ENCODE assay signal across 8 mouse cellular contexts in the genomic region with DNA sequence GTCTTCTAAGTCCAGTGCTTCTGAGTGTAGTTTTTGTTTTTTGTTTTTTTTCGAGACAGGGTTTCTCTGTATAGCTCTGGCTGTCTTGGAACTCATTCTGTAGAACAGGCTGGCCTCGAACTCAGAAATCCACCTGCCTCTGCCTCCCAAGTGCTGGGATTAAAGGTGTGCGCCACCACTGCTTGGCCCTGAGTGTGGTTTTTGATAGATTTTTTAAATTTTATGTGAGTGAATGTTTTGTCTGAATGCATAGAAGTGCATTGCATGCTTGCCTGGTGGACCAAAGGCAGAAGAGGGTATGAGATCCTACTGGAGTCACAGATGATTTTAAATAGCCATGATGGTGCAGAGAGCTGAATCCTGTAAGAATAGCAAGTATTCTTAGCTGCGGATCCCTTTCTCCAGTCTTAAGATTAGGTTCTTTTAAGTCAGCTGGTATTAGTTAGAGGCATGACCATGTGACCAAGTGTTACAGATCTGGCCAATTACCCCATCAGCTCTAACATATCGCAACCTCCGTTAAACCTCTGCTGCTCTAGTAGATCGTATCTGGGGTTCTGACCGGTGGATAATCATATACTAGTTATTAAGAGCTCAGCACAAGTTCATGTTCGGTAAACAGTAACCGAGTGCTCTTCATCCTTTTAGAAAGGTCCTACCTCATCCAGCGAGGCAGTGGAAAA. TPM values are rescaled to one million over a fixed set of nuclear protein-coding genes. Genes with fewer than 3 reads are reported as not detected.
DNase-seq lines count a peak whose midpoint lies in the region; ATAC-seq and TF ChIP-seq lines count a peak whose summit lies in the region.

No protein-coding gene starts in this region.

- H3K4me1 ChIP-seq in heart, embryonic 12.5 days (replicated peaks): peaks cover 33% of the 10 kb centered on the region
- H3K4me1 ChIP-seq in forebrain, postnatal 0 days (ENCODE audit: insufficient read depth): peaks cover 16% of the 10 kb centered on the region

- intact Hi-C loops in heart, postnatal 36 days (cut with DNase I): no loop called here

- H3K4me3 ChIP-seq in heart, embryonic 12.5 days: peak overlapping the region; percentile 62
- H3K4me3 ChIP-seq in forebrain, postnatal 0 days (ENCODE audit: low read depth, low read length): peak overlapping the region; percentile 87

- no peak for DNase-seq in heart, postnatal 36 days
- peak; percentile 31 for DNase-seq in MEL-GATA-1-ER (ENCODE audit: extremely low read depth, low read depth)
- no peak for DNase-seq in forebrain, postnatal 0 days
- no peak for DNase-seq in T-cell, adult 2 months (ENCODE audit: low spot score)
- no peak for DNase-seq in kidney, postnatal 36 days
- no peak for DNase-seq in frontal cortex, postnatal 14 days (ENCODE audit: low spot score in 2 of 2)

- H3K4me2 ChIP-seq in heart, embryonic 12.5 days: peak overlapping the region; percentile 73
- peak overlapping the region; percentile 56 for H3K4me2 ChIP-seq in forebrain, postnatal 0 days (ENCODE audit: low read depth)

- no peak for TF ChIP-seq CTCF in forebrain, postnatal 0 days (IDR thresholded peaks at IDR 0.05; ENCODE audit: low read depth)

- no peak for ATAC-seq in heart, embryonic 12.5 days (ENCODE audit: insufficient number of reproducible peaks, low FRiP score)
- no peak for ATAC-seq in forebrain, postnatal 0 days
- peak; percentile 34 for ATAC-seq in megakaryocyte, adult 5-6 weeks (ENCODE audit: poor library complexity, severe bottlenecking)

- H3K27ac ChIP-seq in heart, embryonic 12.5 days (ENCODE audit: poor library complexity, severe bottlenecking): peak overlapping the region; percentile 88
- H3K27ac ChIP-seq in forebrain, postnatal 0 days (ENCODE audit: low read depth, low read length): peak overlapping the region; percentile 90

- H3K9ac ChIP-seq in heart, embryonic 12.5 days: peak overlapping the region; percentile 16; the same call in 1 of the 2 replicates
- H3K9ac ChIP-seq in forebrain, postnatal 0 days: peak overlapping the region; percentile 84

- H3K27me3 ChIP-seq in heart, embryonic 12.5 days (replicated peaks): no peaks in the 10 kb centered on the region
- no peaks in the 10 kb centered on the region for H3K27me3 ChIP-seq in forebrain, postnatal 0 days (ENCODE audit: insufficient read depth, low read length)

- no peaks in the 10 kb centered on the region for H3K9me3 ChIP-seq in heart, embryonic 12.5 days (replicated peaks)
- no peaks in the 10 kb centered on the region for H3K9me3 ChIP-seq in forebrain, postnatal 0 days (ENCODE audit: low read length)

- H3K36me3 ChIP-seq in heart, embryonic 12.5 days: no peaks in the 10 kb centered on the region
- no peaks in the 10 kb centered on the region for H3K36me3 ChIP-seq in forebrain, postnatal 0 days (ENCODE audit: insufficient read depth)

- WGBS in heart, embryonic 12.5 days: 22% methylated on average over 11 of the region's 11 CpGs
- 20% methylated on average over 11 of the region's 11 CpGs for WGBS in forebrain, postnatal 0 days

RNA-seq across cellular contexts. Expression of a gene that starts 0.9 kb away (rescaled TPM):
- 45.7 TPM in 2 replicates for polyA plus RNA-seq in heart, embryonic 12.5 days (2016; fragmentation: Nextera tagmentation; extraction: Ambion mirVana)
- total RNA-seq in heart, postnatal 36 days (2021): 10 to 100 TPM; 64.7 to 66.9 TPM
- total RNA-seq in forebrain, postnatal 0 days (2014; rRNA removed): 63.3 and 75.7 TPM in 2 replicates
- polyA plus RNA-seq in forebrain, postnatal 0 days (2015; fragmentation: Nextera tagmentation; extraction: Ambion mirVana): 25.3 and 28.1 TPM in 2 replicates
- 33.6 and 36.0 TPM in 2 replicates for total RNA-seq in megakaryocyte, adult 5-6 weeks (2015)
- total RNA-seq in megakaryocyte, adult 5-6 weeks (2017): 42.6 and 42.9 TPM in 2 replicates

RNA-seq across cellular contexts. Expression of a gene that starts 35.0 kb away (rescaled TPM):
- 0.08 and 0.27 TPM in 2 replicates for polyA plus RNA-seq in heart, embryonic 12.5 days (2016; fragmentation: Nextera tagmentation; extraction: Ambion mirVana)
- under 1 TPM in 1 of 2 experiments, not detected in 1; 0.19 TPM for total RNA-seq in heart, postnatal 36 days (2021)
- total RNA-seq in forebrain, postnatal 0 days (2014; rRNA removed): 0.08 and 0.48 TPM in 2 replicates
- 0.10 TPM in 1 of 2 replicates, not detected in the other for polyA plus RNA-seq in forebrain, postnatal 0 days (2015; fragmentation: Nextera tagmentation; extraction: Ambion mirVana)
- not detected in 2 replicates for total RNA-seq in megakaryocyte, adult 5-6 weeks (2015)
- not detected in 2 replicates for total RNA-seq in megakaryocyte, adult 5-6 weeks (2017)

RNA-seq across cellular contexts. Expression of a gene that starts 40.0 kb away (rescaled TPM):
- 33.5 and 34.6 TPM in 2 replicates for polyA plus RNA-seq in heart, embryonic 12.5 days (2016; fragmentation: Nextera tagmentation; extraction: Ambion mirVana)
- 10 to 100 TPM; 25.8 to 26.8 TPM for total RNA-seq in heart, postnatal 36 days (2021)
- 55.8 and 59.5 TPM in 2 replicates for total RNA-seq in forebrain, postnatal 0 days (2014; rRNA removed)
- 23.9 and 25.5 TPM in 2 replicates for polyA plus RNA-seq in forebrain, postnatal 0 days (2015; fragmentation: Nextera tagmentation; extraction: Ambion mirVana)
- total RNA-seq in megakaryocyte, adult 5-6 weeks (2015): 46.3 and 59.7 TPM in 2 replicates
- total RNA-seq in megakaryocyte, adult 5-6 weeks (2017): 59.0 and 80.3 TPM in 2 replicates

RNA-seq across cellular contexts. Expression of a gene that starts 42.0 kb away (rescaled TPM):
- polyA plus RNA-seq in heart, embryonic 12.5 days (2016; fragmentation: Nextera tagmentation; extraction: Ambion mirVana): not detected in 2 replicates
- total RNA-seq in heart, postnatal 36 days (2021): not detected
- 0.31 and 0.95 TPM in 2 replicates for total RNA-seq in forebrain, postnatal 0 days (2014; rRNA removed)
- 0.12 TPM in 1 of 2 replicates, not detected in the other for polyA plus RNA-seq in forebrain, postnatal 0 days (2015; fragmentation: Nextera tagmentation; extraction: Ambion mirVana)
- total RNA-seq in megakaryocyte, adult 5-6 weeks (2015): 0.84 TPM in 1 of 2 replicates, not detected in the other
- total RNA-seq in megakaryocyte, adult 5-6 weeks (2017): not detected in 2 replicates

RNA-seq across cellular contexts. Expression of a gene that starts 56.1 kb away (rescaled TPM):
- polyA plus RNA-seq in heart, embryonic 12.5 days (2016; fragmentation: Nextera tagmentation; extraction: Ambion mirVana): 1.4 and 1.9 TPM in 2 replicates
- total RNA-seq in heart, postnatal 36 days (2021): 10 to 100 TPM; 34.7 to 38.5 TPM
- 0.08 and 0.14 TPM in 2 replicates for total RNA-seq in forebrain, postnatal 0 days (2014; rRNA removed)
- 0.16 TPM in 1 of 2 replicates, not detected in the other for polyA plus RNA-seq in forebrain, postnatal 0 days (2015; fragmentation: Nextera tagmentation; extraction: Ambion mirVana)
- total RNA-seq in megakaryocyte, adult 5-6 weeks (2015): 1.6 and 1.7 TPM in 2 replicates
- total RNA-seq in megakaryocyte, adult 5-6 weeks (2017): 2.3 and 4.2 TPM in 2 replicates
